Mouse (Mus musculus) G1E (cell line): ENCODE measurements around the gene Cd200.

ENCODE experiments used
- CTCF ChIP-seq: IDR thresholded peaks from 2 replicates; pipeline ENCODE4 v1.5.1; 2012; ENCODE audit warnings: low read depth, low read length, inconsistent platforms, mixed read lengths
- POLR2AphosphoS5 ChIP-seq: IDR thresholded peaks from 2 replicates; pipeline ENCODE4 v1.6.1; 2012; ENCODE audit warnings: low read depth, low read length, inconsistent platforms; ENCODE audit not compliant: insufficient replicate concordance

GRCm38 (mm10) chr16:45346367-45346766 is 62.5 kb downstream of the Cd200 start:
- no peak for TF ChIP-seq POLR2AphosphoS5
- no peak for TF ChIP-seq CTCF
